Mouse (Mus musculus): Measurements from ENCODE around the gene Tlcd1.
A peak's percentile ranks its signal among the peaks of the same experiment; 100 is the strongest.
"Not testable (repeated sequence)": the region's sequence is repeated elsewhere in the genome, so short reads cannot be mapped to it uniquely, and the experiment has no call there.

Tlcd1 gene

GRCm38 (mm10) chr11:78176402-78176862 lies at the start of gene Tlcd1, which contains the start of gene Nek8:
Gene Tlcd1 (plus strand): TSS chr11:78176711.
Gene Nek8 (minus strand): TSS chr11:78176675.
- DNase-seq (ENCODE audit: low spot score) = peak; percentile 90

GRCm38 (mm10) chr11:78126739-78127138 lies 49.8 kb upstream of the Tlcd1 start:
- DNase-seq (ENCODE audit: low spot score) = no peak

GRCm38 (mm10) chr11:78129458-78129857 lies 47.1 kb upstream of the Tlcd1 start:
- no peak for DNase-seq (ENCODE audit: low spot score)

- DNase-seq (ENCODE audit: low spot score) = no peak
These were observed 42.6 kb upstream of the Tlcd1 start for GRCm38 (mm10) chr11:78133915-78134314.

GRCm38 (mm10) chr11:78134344-78134743 lies 42.2 kb upstream of the Tlcd1 start:
- no peak for DNase-seq (ENCODE audit: low spot score)

GRCm38 (mm10) chr11:78135314-78135713 lies 41.2 kb upstream of the Tlcd1 start:
- DNase-seq (ENCODE audit: low spot score) = not testable (repeated sequence)

GRCm38 (mm10) chr11:78136132-78136531 lies 40.4 kb upstream of the Tlcd1 start:
- no peak for DNase-seq (ENCODE audit: low spot score)

- no peak for DNase-seq (ENCODE audit: low spot score)
These were observed 38.9 kb upstream of the Tlcd1 start for GRCm38 (mm10) chr11:78137584-78137983.

- no peak for DNase-seq (ENCODE audit: low spot score)
These were observed 38.5 kb upstream of the Tlcd1 start for GRCm38 (mm10) chr11:78138023-78138422.

- DNase-seq (ENCODE audit: low spot score) = no peak
These were observed 35.8 kb upstream of the Tlcd1 start for GRCm38 (mm10) chr11:78140665-78141064.

GRCm38 (mm10) chr11:78143520-78143919 lies 33.0 kb upstream of the Tlcd1 start:
- DNase-seq (ENCODE audit: low spot score) = no peak

- no peak for DNase-seq (ENCODE audit: low spot score)
These were observed 30.3 kb upstream of the Tlcd1 start for GRCm38 (mm10) chr11:78146168-78146567.

- DNase-seq (ENCODE audit: low spot score) = no peak
These were observed 29.6 kb upstream of the Tlcd1 start for GRCm38 (mm10) chr11:78146707-78147543.

GRCm38 (mm10) chr11:78151161-78151560 lies 25.4 kb upstream of the Tlcd1 start:
- DNase-seq (ENCODE audit: low spot score) = no peak

- DNase-seq (ENCODE audit: low spot score) = no peak
These were observed 23.9 kb upstream of the Tlcd1 start for GRCm38 (mm10) chr11:78152299-78153231.

- no peak for DNase-seq (ENCODE audit: low spot score)
These were observed 22.7 kb upstream of the Tlcd1 start for GRCm38 (mm10) chr11:78153778-78154177.

- DNase-seq (ENCODE audit: low spot score) = no peak
These were observed 20.8 kb upstream of the Tlcd1 start for GRCm38 (mm10) chr11:78155674-78156073.

GRCm38 (mm10) chr11:78156156-78156699 lies 20.3 kb upstream of the Tlcd1 start:
- DNase-seq (ENCODE audit: low spot score) = no peak

- DNase-seq (ENCODE audit: low spot score) = peak; percentile 63
These were observed 17.4 kb upstream of the Tlcd1 start for GRCm38 (mm10) chr11:78159096-78159495.

- DNase-seq (ENCODE audit: low spot score) = no peak
These were observed 17.0 kb upstream of the Tlcd1 start for GRCm38 (mm10) chr11:78159557-78159956.

GRCm38 (mm10) chr11:78160171-78160570 lies 16.3 kb upstream of the Tlcd1 start:
- DNase-seq (ENCODE audit: low spot score) = no peak

GRCm38 (mm10) chr11:78160675-78161074 lies 15.8 kb upstream of the Tlcd1 start:
- no peak for DNase-seq (ENCODE audit: low spot score)
